Mouse (Mus musculus) neutrophil, adult 65 days (primary cell): ENCODE measurements around the gene Gm17409. TPM values are rescaled to one million over a fixed set of nuclear protein-coding genes. Genes with fewer than 3 reads are reported as not detected.

Experiments
- total RNA-seq: library from RNA; stranded (reverse); gene quantifications from 2 replicates; pipeline ENCODE4 v1.2.4, GENCODE M21; 2023

The Gm17409 gene
- not detected in 2 replicates for total RNA-seq

GRCm38 (mm10) chr2:58469816-58470215, at the start of gene Gm17409:
Gm17409 (plus strand) TSS chr2:58470116.

Other genes with a start within 250 kb of the Gm17409 start
- gene Acvr1c, start 112.2 kb upstream of the Gm17409 start, total RNA-seq = not detected in 2 replicates
- 1.3 and 3.9 TPM in 2 replicates for gene Acvr1, start 97.0 kb downstream of the Gm17409 start, total RNA-seq
- not detected in 2 replicates for gene Upp2, start 97.2 kb downstream of the Gm17409 start, total RNA-seq